Mouse (Mus musculus) gastrocnemius, adult 18-20 months (tissue): ENCODE data around the gene Zbtb7b. TPM values are rescaled to one million over a fixed set of nuclear protein-coding genes. Genes with fewer than 3 reads are reported as not detected.

Experiments used
- DNase-seq: peaks from one replicate; pipeline ENCODE4 v3.0.0; 2021; ENCODE audit warnings: low spot score
- total RNA-seq, 2 experiments: library from RNA; stranded (reverse); gene quantifications; 2 replicates each; pipeline ENCODE4 v1.2.3; 2021

Zbtb7b gene
- total RNA-seq, 2 experiments from 2014 or later: 26.4 to 28.3 TPM

- DNase-seq: no peak
Observed at GRCm38 (mm10) chr3:89390699-89391662, 3.6 kb downstream of the Zbtb7b start.

GRCm38 (mm10) chr3:89390111-89390515, 4.5 kb downstream of the Zbtb7b start:
- DNase-seq: peak; percentile 66

- DNase-seq: no peak
Observed at GRCm38 (mm10) chr3:89388901-89389740, 5.5 kb downstream of the Zbtb7b start.

GRCm38 (mm10) chr3:89388134-89388881, 6.3 kb downstream of the Zbtb7b start:
- peak; percentile 73 for DNase-seq

- DNase-seq: no peak
Observed at GRCm38 (mm10) chr3:89387632-89388031, 6.9 kb downstream of the Zbtb7b start.

- DNase-seq: no peak
Observed at GRCm38 (mm10) chr3:89386438-89387420, 7.8 kb downstream of the Zbtb7b start.

GRCm38 (mm10) chr3:89385451-89385850, 9.1 kb downstream of the Zbtb7b start:
- DNase-seq: no peak

- no peak for DNase-seq
Observed at GRCm38 (mm10) chr3:89384331-89385076, 10.1 kb downstream of the Zbtb7b start.

GRCm38 (mm10) chr3:89383651-89384255, 10.8 kb downstream of the Zbtb7b start:
- no peak for DNase-seq

GRCm38 (mm10) chr3:89382950-89383349, 11.6 kb downstream of the Zbtb7b start:
- DNase-seq: no peak

GRCm38 (mm10) chr3:89382033-89382882, 12.3 kb downstream of the Zbtb7b start:
- DNase-seq: no peak

GRCm38 (mm10) chr3:89381233-89381632, 13.3 kb downstream of the Zbtb7b start:
- no peak for DNase-seq

GRCm38 (mm10) chr3:89380711-89381110, 13.9 kb downstream of the Zbtb7b start:
- DNase-seq: no peak

- DNase-seq: no peak
Observed at GRCm38 (mm10) chr3:89380291-89380690, 14.3 kb downstream of the Zbtb7b start.

- DNase-seq: no peak
Observed at GRCm38 (mm10) chr3:89379388-89380131, 15.0 kb downstream of the Zbtb7b start.

- peak; percentile 82 for DNase-seq
Observed at GRCm38 (mm10) chr3:89378394-89379067, 16.0 kb downstream of the Zbtb7b start.

- no peak for DNase-seq
Observed at GRCm38 (mm10) chr3:89377831-89378230, 16.7 kb downstream of the Zbtb7b start.
